Mouse (Mus musculus): Measurements from ENCODE around the gene Unc80. TPM values are rescaled to one million over a fixed set of nuclear protein-coding genes. Genes with fewer than 3 reads are reported as not detected.

Gene Unc80
- total RNA-seq (2014; rRNA removed), result under 0.01 TPM in 2 replicates
- not detected in 2 replicates for polyA plus RNA-seq (2012; rRNA removed)

GRCm38 (mm10) chr1:66467821-66468703 lies at the start of gene Unc80:
Gene Unc80 (plus strand): TSS chr1:66468367.
- peaks cover 5% of the 10 kb centered on the region for H3K27me3 ChIP-seq (ENCODE audit: control insufficient read depth, insufficient read depth, low read length)
- no peak within 1 kb of the TSS for H3K27ac ChIP-seq (replicated peaks; ENCODE audit: insufficient read depth, low read depth, low read length)
- no peak for TF ChIP-seq POLR2A (IDR thresholded peaks at IDR 0.05; ENCODE audit: extremely low read depth, insufficient read depth, low read length)
- no peak for TF ChIP-seq CTCF (IDR thresholded peaks at IDR 0.05; ENCODE audit: low read depth, low read length)
- no peaks in the 10 kb centered on the region for H3K36me3 ChIP-seq (ENCODE audit: control insufficient read depth, insufficient read depth, low read length)
- WGBS, result 2% methylated on average over 65 of the region's 83 CpGs
- H3K4me1 ChIP-seq (ENCODE audit: control insufficient read depth, insufficient read depth, low read length), result no peaks in the 10 kb centered on the region
- peak; percentile 9 for DNase-seq (ENCODE audit: extremely low read depth, low read depth, low spot score)
- no peaks in the 10 kb centered on the region for H3K79me2 ChIP-seq (ENCODE audit: control insufficient read depth, insufficient read depth, low read length)
- H3K9ac ChIP-seq (ENCODE audit: low read depth, low read length), result no peak within 1 kb of the TSS
- H3K4me3 ChIP-seq (ENCODE audit: insufficient read depth, low read depth, low read length), result peak within 1 kb of the TSS; percentile 40; the same call in 1 of the 2 replicates

- Histone ChIP-seq H3K4me1 (ENCODE audit: control insufficient read depth, insufficient read depth, low read length) (no peaks in the 10 kb centered on the region), H3K27me3 (ENCODE audit: control insufficient read depth, insufficient read depth, low read length) (no peaks in the 10 kb centered on the region), H3K9ac (ENCODE audit: low read depth, low read length) (no peak overlapping the region), H3K36me3 (ENCODE audit: control insufficient read depth, insufficient read depth, low read length) (no peaks in the 10 kb centered on the region), H3K4me3 (ENCODE audit: insufficient read depth, low read depth, low read length) (no peak overlapping the region), H3K27ac (replicated peaks; ENCODE audit: insufficient read depth, low read depth, low read length) (no peak overlapping the region), H3K79me2 (ENCODE audit: control insufficient read depth, insufficient read depth, low read length) (no peaks in the 10 kb centered on the region)
- DNase-seq (ENCODE audit: extremely low read depth, low read depth, low spot score), result no peak
- TF ChIP-seq POLR2A (IDR thresholded peaks at IDR 0.05; ENCODE audit: extremely low read depth, insufficient read depth, low read length), result no peak
- no peak for TF ChIP-seq CTCF (IDR thresholded peaks at IDR 0.05; ENCODE audit: low read depth, low read length)
- 92% methylated on average over 5 of the region's 5 CpGs for WGBS
These were observed 42.1 kb upstream of the Unc80 start for GRCm38 (mm10) chr1:66426073-66426472.

GRCm38 (mm10) chr1:66430962-66431361 lies 37.2 kb upstream of the Unc80 start:
- DNase-seq (ENCODE audit: extremely low read depth, low read depth, low spot score), result no peak
- TF ChIP-seq CTCF (IDR thresholded peaks at IDR 0.05; ENCODE audit: low read depth, low read length) (no peak), POLR2A (IDR thresholded peaks at IDR 0.05; ENCODE audit: extremely low read depth, insufficient read depth, low read length) (no peak)

GRCm38 (mm10) chr1:66431472-66431871 lies 36.7 kb upstream of the Unc80 start:
- H3K9ac ChIP-seq (ENCODE audit: low read depth, low read length), result no peak overlapping the region
- WGBS, result 87% methylated on average over 6 of the region's 6 CpGs
- H3K36me3 ChIP-seq (ENCODE audit: control insufficient read depth, insufficient read depth, low read length), result no peaks in the 10 kb centered on the region

More at GRCm38 (mm10) chr1:66430962-66431361, 37.2 kb upstream of the Unc80 start:
- Histone ChIP-seq H3K9ac (ENCODE audit: low read depth, low read length) (no peak overlapping the region), H3K27ac (replicated peaks; ENCODE audit: insufficient read depth, low read depth, low read length) (no peak overlapping the region), H3K4me3 (ENCODE audit: insufficient read depth, low read depth, low read length) (no peak overlapping the region), H3K27me3 (ENCODE audit: control insufficient read depth, insufficient read depth, low read length) (no peaks in the 10 kb centered on the region), H3K36me3 (ENCODE audit: control insufficient read depth, insufficient read depth, low read length) (no peaks in the 10 kb centered on the region), H3K4me1 (ENCODE audit: control insufficient read depth, insufficient read depth, low read length) (no peaks in the 10 kb centered on the region), H3K79me2 (ENCODE audit: control insufficient read depth, insufficient read depth, low read length) (no peaks in the 10 kb centered on the region)

GRCm38 (mm10) chr1:66438069-66438468 lies 30.1 kb upstream of the Unc80 start:
- Histone ChIP-seq H3K4me1 (ENCODE audit: control insufficient read depth, insufficient read depth, low read length) (no peaks in the 10 kb centered on the region), H3K27me3 (ENCODE audit: control insufficient read depth, insufficient read depth, low read length) (no peaks in the 10 kb centered on the region), H3K36me3 (ENCODE audit: control insufficient read depth, insufficient read depth, low read length) (no peaks in the 10 kb centered on the region), H3K9ac (ENCODE audit: low read depth, low read length) (no peak overlapping the region), H3K79me2 (ENCODE audit: control insufficient read depth, insufficient read depth, low read length) (no peaks in the 10 kb centered on the region), H3K4me3 (ENCODE audit: insufficient read depth, low read depth, low read length) (no peak overlapping the region), H3K27ac (replicated peaks; ENCODE audit: insufficient read depth, low read depth, low read length) (no peak overlapping the region)
- TF ChIP-seq CTCF (IDR thresholded peaks at IDR 0.05; ENCODE audit: low read depth, low read length) (no peak), POLR2A (IDR thresholded peaks at IDR 0.05; ENCODE audit: extremely low read depth, insufficient read depth, low read length) (no peak)
- 90% methylated on average over 2 of the region's 2 CpGs for WGBS
- DNase-seq (ENCODE audit: extremely low read depth, low read depth, low spot score), result no peak

More at GRCm38 (mm10) chr1:66431472-66431871, 36.7 kb upstream of the Unc80 start:
- TF ChIP-seq POLR2A (IDR thresholded peaks at IDR 0.05; ENCODE audit: extremely low read depth, insufficient read depth, low read length), result no peak
- TF ChIP-seq CTCF (IDR thresholded peaks at IDR 0.05; ENCODE audit: low read depth, low read length), result no peak
- Histone ChIP-seq H3K4me3 (ENCODE audit: insufficient read depth, low read depth, low read length) (no peak overlapping the region), H3K27me3 (ENCODE audit: control insufficient read depth, insufficient read depth, low read length) (no peaks in the 10 kb centered on the region), H3K4me1 (ENCODE audit: control insufficient read depth, insufficient read depth, low read length) (no peaks in the 10 kb centered on the region), H3K27ac (replicated peaks; ENCODE audit: insufficient read depth, low read depth, low read length) (no peak overlapping the region), H3K79me2 (ENCODE audit: control insufficient read depth, insufficient read depth, low read length) (no peaks in the 10 kb centered on the region)
- DNase-seq (ENCODE audit: extremely low read depth, low read depth, low spot score), result no peak

- H3K4me3 ChIP-seq (ENCODE audit: insufficient read depth, low read depth, low read length), result no peak overlapping the region
- WGBS, result 90% methylated on average over 2 of the region's 2 CpGs
- no peak for DNase-seq (ENCODE audit: extremely low read depth, low read depth, low spot score)
These were observed 25.2 kb upstream of the Unc80 start for GRCm38 (mm10) chr1:66442922-66443321.

More at GRCm38 (mm10) chr1:66442922-66443321, 25.2 kb upstream of the Unc80 start:
- Histone ChIP-seq H3K27me3 (ENCODE audit: control insufficient read depth, insufficient read depth, low read length) (no peaks in the 10 kb centered on the region), H3K79me2 (ENCODE audit: control insufficient read depth, insufficient read depth, low read length) (no peaks in the 10 kb centered on the region), H3K36me3 (ENCODE audit: control insufficient read depth, insufficient read depth, low read length) (no peaks in the 10 kb centered on the region), H3K4me1 (ENCODE audit: control insufficient read depth, insufficient read depth, low read length) (no peaks in the 10 kb centered on the region), H3K9ac (ENCODE audit: low read depth, low read length) (no peak overlapping the region), H3K27ac (replicated peaks; ENCODE audit: insufficient read depth, low read depth, low read length) (no peak overlapping the region)
- TF ChIP-seq POLR2A (IDR thresholded peaks at IDR 0.05; ENCODE audit: extremely low read depth, insufficient read depth, low read length) (no peak), CTCF (IDR thresholded peaks at IDR 0.05; ENCODE audit: low read depth, low read length) (no peak)
